Mouse (Mus musculus): ENCODE results near the gene Ccnb1. TPM values are rescaled to one million over a fixed set of nuclear protein-coding genes. Genes with fewer than 3 reads are reported as not detected.
"Not testable (repeated sequence)": the region's sequence is repeated elsewhere in the genome, so short reads cannot be mapped to it uniquely, and the experiment has no call there.

Gene Ccnb1
- polyA plus RNA-seq, 1 experiment = 1.1 TPM

DNA sequence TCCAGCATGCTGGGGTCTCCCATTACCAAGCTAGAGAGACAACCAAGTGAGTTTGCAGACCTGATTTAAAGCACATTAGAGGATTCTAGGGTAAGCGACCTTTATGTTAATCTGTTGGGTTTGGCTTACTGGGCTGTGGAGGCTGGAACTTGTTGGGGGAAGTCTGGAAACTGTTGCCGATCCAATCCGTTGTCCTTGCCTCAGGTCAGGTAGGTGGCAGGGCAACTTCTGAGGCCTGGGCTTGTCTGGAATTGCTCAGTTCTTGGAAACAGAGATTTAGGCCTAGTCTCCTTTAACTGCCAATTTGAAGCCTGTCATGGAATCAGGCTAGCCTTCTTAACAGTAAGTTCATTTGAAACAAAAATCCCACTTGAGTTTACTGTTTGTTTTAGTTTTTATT, 2.7 kb upstream of the Ccnb1 start:
- H3K27ac ChIP-seq (ENCODE audit: insufficient read depth, low read depth, low read length) = no peak overlapping the region
- H3K27me3 ChIP-seq (replicated peaks; ENCODE audit: control insufficient read depth, insufficient read depth, low read length) = no peaks in the 10 kb centered on the region
- TF ChIP-seq POLR2A (IDR thresholded peaks at IDR 0.05; ENCODE audit: low read depth, low read length) (no peak), CTCF (conservative IDR thresholded peaks at IDR 0.05; ENCODE audit: insufficient read depth, insufficient read length, low read depth, low read length) (no peak)
- 81% methylated on average over 3 of the region's 3 CpGs for WGBS
- no peaks in the 10 kb centered on the region for H3K4me1 ChIP-seq (ENCODE audit: control insufficient read depth, insufficient read depth, low read length)
- H3K4me3 ChIP-seq (ENCODE audit: insufficient read depth, low read depth, low read length) = no peak overlapping the region
- no peaks in the 10 kb centered on the region for H3K36me3 ChIP-seq (ENCODE audit: control insufficient read depth, insufficient read depth, low read length)
- peak; percentile 25 for DNase-seq

DNA sequence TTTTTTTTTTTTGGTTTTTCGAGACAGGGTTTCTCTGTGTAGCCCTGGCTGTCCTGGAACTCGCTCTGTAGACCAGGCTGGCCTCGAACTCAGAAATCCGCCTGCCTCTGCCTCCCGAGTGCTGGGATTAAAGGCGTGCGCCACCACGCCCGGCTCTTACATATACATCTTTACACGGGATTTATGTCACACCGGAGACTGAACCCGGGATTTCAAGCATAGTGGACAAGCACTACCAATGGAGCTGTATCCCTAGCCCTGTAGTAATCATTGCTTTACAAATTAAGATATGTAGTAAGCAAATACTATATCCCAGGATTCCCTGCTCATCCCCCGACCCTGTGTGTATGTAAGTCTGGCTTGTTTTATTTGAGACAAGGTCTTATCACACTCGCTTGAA, 1.7 kb upstream of the Ccnb1 start:
- H3K27ac ChIP-seq (ENCODE audit: insufficient read depth, low read depth, low read length); H3K27me3 ChIP-seq (replicated peaks; ENCODE audit: control insufficient read depth, insufficient read depth, low read length); H3K36me3 ChIP-seq (ENCODE audit: control insufficient read depth, insufficient read depth, low read length); H3K4me3 ChIP-seq (ENCODE audit: insufficient read depth, low read depth, low read length); DNase-seq; H3K4me1 ChIP-seq (ENCODE audit: control insufficient read depth, insufficient read depth, low read length): not testable (repeated sequence)
- whole genome bisulfite sequencing = 97% methylated on average over 12 of the region's 14 CpGs

DNA sequence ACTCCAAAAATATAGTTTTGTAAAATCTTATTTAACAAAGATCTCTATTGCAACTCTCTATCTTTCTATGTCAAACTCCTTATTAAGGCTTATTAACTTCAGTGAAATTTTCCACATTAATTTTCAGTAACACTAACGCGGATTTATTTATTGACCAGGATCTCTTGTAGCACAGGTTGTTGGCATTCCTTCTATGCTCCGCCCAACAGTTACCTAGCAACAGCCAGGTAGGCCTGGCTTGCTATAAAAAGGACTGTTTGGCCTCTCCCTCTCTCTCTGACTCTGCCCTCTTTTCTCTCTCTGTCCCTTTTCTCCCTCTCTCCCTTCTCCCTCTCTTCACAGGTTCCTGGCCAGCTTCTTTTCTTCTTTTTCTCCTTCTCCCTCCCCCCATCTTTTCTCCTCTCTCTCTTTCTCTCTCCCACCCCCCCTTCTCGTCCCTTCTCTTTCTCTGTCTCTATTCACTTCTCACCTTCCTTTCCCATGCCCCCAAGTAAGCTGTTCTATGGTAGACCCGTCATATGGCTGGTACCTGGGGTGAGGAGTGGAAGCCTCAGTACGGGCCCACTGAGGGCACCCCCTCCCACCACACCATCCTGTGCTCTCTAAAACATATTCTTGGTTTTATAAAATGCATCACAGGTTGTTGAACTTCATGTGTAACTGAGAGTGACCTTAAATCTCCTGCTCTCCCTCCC, 1.1 kb upstream of the Ccnb1 start:
- whole genome bisulfite sequencing = 64% methylated on average over 6 of the region's 6 CpGs
- no peak overlapping the region for H3K4me3 ChIP-seq (ENCODE audit: insufficient read depth, low read depth, low read length)
- peak; percentile 74 for DNase-seq
- H3K36me3 ChIP-seq (ENCODE audit: control insufficient read depth, insufficient read depth, low read length) = no peaks in the 10 kb centered on the region
- no peaks in the 10 kb centered on the region for H3K4me1 ChIP-seq (ENCODE audit: control insufficient read depth, insufficient read depth, low read length)
- TF ChIP-seq POLR2A (IDR thresholded peaks at IDR 0.05; ENCODE audit: low read depth, low read length) (no peak), CTCF (conservative IDR thresholded peaks at IDR 0.05; ENCODE audit: insufficient read depth, insufficient read length, low read depth, low read length) (no peak)
- no peaks in the 10 kb centered on the region for H3K27me3 ChIP-seq (replicated peaks; ENCODE audit: control insufficient read depth, insufficient read depth, low read length)
- peak overlapping the region; percentile 67 for H3K27ac ChIP-seq (ENCODE audit: insufficient read depth, low read depth, low read length)

DNA sequence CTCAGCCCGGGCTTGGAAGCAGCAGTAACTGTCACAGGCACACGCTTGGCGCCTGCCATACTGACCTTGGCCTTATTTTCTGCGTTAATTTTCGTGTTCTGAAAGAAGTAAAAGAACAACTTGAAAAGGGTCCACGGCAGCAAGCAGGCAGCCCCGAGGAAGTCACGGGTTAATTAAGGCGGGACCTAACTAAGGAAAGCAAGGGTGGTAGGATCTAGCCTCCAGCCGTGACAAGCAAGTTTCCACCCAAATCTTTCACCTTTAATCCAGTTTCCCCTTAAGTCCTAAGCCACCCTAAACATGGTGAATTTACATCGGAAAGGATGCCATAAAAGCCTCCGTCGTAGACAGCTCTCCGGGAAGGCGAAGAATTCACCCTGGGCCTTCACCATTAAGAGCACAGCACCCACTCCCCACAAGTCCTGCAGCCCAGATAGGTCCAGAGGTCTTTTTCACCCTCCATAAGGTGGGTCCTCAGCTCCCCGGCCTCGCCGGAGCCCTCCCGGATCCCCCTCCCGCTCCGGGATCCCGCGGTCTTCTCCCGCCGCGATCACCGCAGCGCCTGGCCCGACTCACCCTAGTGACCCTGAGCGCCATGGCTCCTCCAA, 460 bp downstream of the Ccnb1 start:
- Histone ChIP-seq H3K36me3 (ENCODE audit: control insufficient read depth, insufficient read depth, low read length) (no peaks in the 10 kb centered on the region), H3K4me3 (ENCODE audit: insufficient read depth, low read depth, low read length) (peak overlapping the region; percentile 44), H3K4me1 (ENCODE audit: control insufficient read depth, insufficient read depth, low read length) (no peaks in the 10 kb centered on the region), H3K27me3 (replicated peaks; ENCODE audit: control insufficient read depth, insufficient read depth, low read length) (no peaks in the 10 kb centered on the region), H3K27ac (ENCODE audit: insufficient read depth, low read depth, low read length) (no peak overlapping the region)
- under 1% methylated on average over 30 of the region's 30 CpGs for WGBS
- TF ChIP-seq CTCF (conservative IDR thresholded peaks at IDR 0.05; ENCODE audit: insufficient read depth, insufficient read length, low read depth, low read length) = no peak
- no peak for DNase-seq

DNA sequence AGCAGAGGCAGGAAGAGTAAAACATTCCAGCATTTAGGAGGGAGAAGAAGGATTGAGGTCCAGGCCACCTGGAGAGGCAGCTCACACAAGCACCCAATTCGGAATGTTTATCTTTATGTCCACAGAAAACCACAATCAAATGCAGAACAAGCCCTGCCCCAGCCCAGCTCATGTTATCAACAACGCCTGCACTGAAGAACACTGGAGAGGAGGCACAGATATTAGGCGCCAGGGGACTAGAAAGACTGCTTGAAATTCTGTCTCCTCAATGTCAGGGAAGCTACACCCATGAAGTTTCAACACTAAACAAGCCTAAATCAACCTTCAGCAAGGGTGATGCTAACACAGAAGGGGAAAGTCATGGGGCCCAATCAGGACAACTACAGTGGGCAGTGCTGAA, 8.9 kb downstream of the Ccnb1 start:
- Histone ChIP-seq H3K4me3 (ENCODE audit: insufficient read depth, low read depth, low read length) (no peak overlapping the region), H3K27me3 (replicated peaks; ENCODE audit: control insufficient read depth, insufficient read depth, low read length) (no peaks in the 10 kb centered on the region), H3K27ac (ENCODE audit: insufficient read depth, low read depth, low read length) (no peak overlapping the region), H3K4me1 (ENCODE audit: control insufficient read depth, insufficient read depth, low read length) (peaks cover 3% of the 10 kb centered on the region; the same call in 1 of the 2 replicates), H3K36me3 (ENCODE audit: control insufficient read depth, insufficient read depth, low read length) (no peaks in the 10 kb centered on the region)
- TF ChIP-seq POLR2A (IDR thresholded peaks at IDR 0.05; ENCODE audit: low read depth, low read length) (no peak), CTCF (conservative IDR thresholded peaks at IDR 0.05; ENCODE audit: insufficient read depth, insufficient read length, low read depth, low read length) (no peak)
- WGBS = 84% methylated on average over 3 of the region's 3 CpGs
- DNase-seq = no peak

DNA sequence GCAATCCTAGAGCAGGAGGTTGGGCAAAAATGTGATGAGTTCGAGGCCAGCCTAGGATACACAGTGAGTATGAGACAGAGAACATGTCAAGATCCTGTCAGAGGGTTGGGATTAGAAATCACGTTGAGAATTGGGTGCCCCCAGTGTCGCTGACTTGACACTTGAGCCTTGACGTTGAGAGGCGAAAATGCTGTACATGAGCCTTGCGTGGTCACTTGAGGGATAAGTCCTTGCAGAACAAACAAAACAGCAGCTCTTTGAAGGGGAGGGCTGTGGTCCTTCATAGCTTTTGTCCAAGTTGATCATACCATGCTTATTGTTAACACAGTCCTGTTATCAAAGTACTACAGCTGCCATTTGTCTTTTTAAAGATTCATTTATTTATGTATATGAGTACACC, 9.7 kb downstream of the Ccnb1 start:
- no peak overlapping the region for H3K4me3 ChIP-seq (ENCODE audit: insufficient read depth, low read depth, low read length)
- 61% methylated on average over 6 of the region's 6 CpGs for WGBS
- TF ChIP-seq POLR2A (IDR thresholded peaks at IDR 0.05; ENCODE audit: low read depth, low read length) (no peak), CTCF (conservative IDR thresholded peaks at IDR 0.05; ENCODE audit: insufficient read depth, insufficient read length, low read depth, low read length) (no peak)
- no peak for DNase-seq
- H3K27ac ChIP-seq (ENCODE audit: insufficient read depth, low read depth, low read length) = no peak overlapping the region
- H3K4me1 ChIP-seq (ENCODE audit: control insufficient read depth, insufficient read depth, low read length) = peaks cover 3% of the 10 kb centered on the region; the same call in 1 of the 2 replicates
- H3K36me3 ChIP-seq (ENCODE audit: control insufficient read depth, insufficient read depth, low read length) = no peaks in the 10 kb centered on the region
- no peaks in the 10 kb centered on the region for H3K27me3 ChIP-seq (replicated peaks; ENCODE audit: control insufficient read depth, insufficient read depth, low read length)

DNA sequence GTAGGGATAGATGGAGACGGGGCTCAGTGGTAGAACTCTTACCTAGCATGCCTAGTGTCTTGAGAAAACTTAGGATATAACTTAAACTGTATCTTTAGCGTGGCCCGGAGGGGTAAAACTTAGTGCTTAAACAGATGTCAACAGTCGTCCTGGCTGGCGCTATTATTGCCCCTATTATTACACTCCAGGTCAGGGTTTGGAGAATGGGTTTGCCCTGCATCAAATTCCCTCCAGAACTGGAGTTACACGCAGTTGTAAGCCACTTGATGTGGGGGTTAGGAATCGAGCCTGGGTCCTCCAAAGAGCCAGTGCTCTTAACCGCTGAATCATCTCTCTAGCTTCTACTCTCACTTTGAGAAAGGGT, 10.3 kb downstream of the Ccnb1 start:
- Histone ChIP-seq H3K27ac (ENCODE audit: insufficient read depth, low read depth, low read length) (no peak overlapping the region), H3K36me3 (ENCODE audit: control insufficient read depth, insufficient read depth, low read length) (no peaks in the 10 kb centered on the region), H3K4me1 (ENCODE audit: control insufficient read depth, insufficient read depth, low read length) (peaks cover 3% of the 10 kb centered on the region; the same call in 1 of the 2 replicates), H3K4me3 (ENCODE audit: insufficient read depth, low read depth, low read length) (peak overlapping the region; percentile 60), H3K27me3 (replicated peaks; ENCODE audit: control insufficient read depth, insufficient read depth, low read length) (no peaks in the 10 kb centered on the region)
- 3% methylated on average over 8 of the region's 8 CpGs for WGBS
- no peak for DNase-seq
- TF ChIP-seq CTCF (conservative IDR thresholded peaks at IDR 0.05; ENCODE audit: insufficient read depth, insufficient read length, low read depth, low read length) (no peak), POLR2A (IDR thresholded peaks at IDR 0.05; ENCODE audit: low read depth, low read length) (no peak)
